Mouse (Mus musculus) liver, embryonic 13.5 days (tissue): ENCODE data around the gene Pecr. TPM values are rescaled to one million over a fixed set of nuclear protein-coding genes. Genes with fewer than 3 reads are reported as not detected.
"Not testable (repeated sequence)": the region's sequence is repeated elsewhere in the genome, so short reads cannot be mapped to it uniquely, and the experiment has no call there.

Source experiments
- ATAC-seq: fragments of 200-750 bp; cut with Nextera tagmentation; 2 replicates; pipeline ENCODE4 v1.8.0; 2017; ENCODE audit warnings: low read depth, mild to moderate bottlenecking, moderate number of reproducible peaks, moderate library complexity
- DNase-seq: peaks from one replicate; pipeline ENCODE4 v3.0.0; 2022
- H3K27ac ChIP-seq: fragments of 300-500 bp; sonication (generic); 2 replicates; pipeline ENCODE4 v1.5.1; 2015; ENCODE audit warnings: moderate library complexity, mild to moderate bottlenecking, inconsistent platforms
- H3K27me3 ChIP-seq: fragments of 300-500 bp; sonication (generic); 2 replicates; pipeline ENCODE4 v1.6.1; 2015; ENCODE audit warnings: mild to moderate bottlenecking, inconsistent platforms
- H3K36me3 ChIP-seq: fragments of 300-500 bp; sonication (generic); 2 replicates; pipeline ENCODE4 v1.6.1; 2015; ENCODE audit warnings: mild to moderate bottlenecking, inconsistent platforms
- H3K4me1 ChIP-seq: fragments of 300-500 bp; sonication (generic); replicated peaks from 2 replicates; pipeline ENCODE4 v1.6.1; 2015; ENCODE audit warnings: inconsistent platforms
- H3K4me2 ChIP-seq: fragments of 300-500 bp; sonication (generic); 2 replicates; pipeline ENCODE4 v1.6.1; 2015; ENCODE audit warnings: inconsistent platforms, mild to moderate bottlenecking, moderate library complexity
- H3K4me3 ChIP-seq: fragments of 300-500 bp; sonication (generic); replicated peaks from 2 replicates; pipeline ENCODE4 v1.5.1; 2015; ENCODE audit warnings: mild to moderate bottlenecking, inconsistent platforms
- H3K9ac ChIP-seq: fragments of 300-500 bp; sonication (generic); 2 replicates; pipeline ENCODE4 v1.6.1; 2015; ENCODE audit warnings: mild to moderate bottlenecking, inconsistent platforms
- H3K9me3 ChIP-seq: fragments of 300-500 bp; sonication (generic); replicated peaks from 2 replicates; pipeline ENCODE4 v1.6.1; 2016; ENCODE audit warnings: inconsistent platforms
- WGBS: fragments of 180-500 bp; shearing (Covaris S2); methylation state at CpG from one replicate; pipeline ENCODE4 v1.1.7; 2015; ENCODE audit not compliant: insufficient replicate concordance; 5-methylcytosine and 5-hydroxymethylcytosine counted together
- polyA plus RNA-seq: library from polyadenylated mRNA; unstranded; fragments of >200 nt; fragmentation: Nextera tagmentation; extraction: Ambion mirVana; gene quantifications from 2 replicates; pipeline ENCODE4 v1.2.1, GENCODE M21; 2015

Pecr gene
- polyA plus RNA-seq, 1 experiment from 2014 or later: 42.6 TPM

- H3K36me3 ChIP-seq: no peaks in the 10 kb centered on the region
- ATAC-seq: no peak
- WGBS: 78% methylated on average over 5 of the region's 5 CpGs
- H3K9me3 ChIP-seq: no peaks in the 10 kb centered on the region
- no peak overlapping the region for H3K9ac ChIP-seq
- no peak overlapping the region for H3K4me2 ChIP-seq
- H3K27me3 ChIP-seq: peaks cover 32% of the 10 kb centered on the region
- H3K4me3 ChIP-seq: no peak overlapping the region
- peaks cover 8% of the 10 kb centered on the region for H3K4me1 ChIP-seq
- DNase-seq: no peak
- no peak overlapping the region for H3K27ac ChIP-seq
Observed at GRCm38 (mm10) chr1:72227546-72227945, 56.6 kb downstream of the Pecr start.

- 35% methylated on average over 4 of the region's 4 CpGs for WGBS
- Histone ChIP-seq H3K27ac (no peak overlapping the region; the same call in 1 of the 2 replicates), H3K4me1 (peaks cover 8% of the 10 kb centered on the region), H3K4me2 (no peak overlapping the region), H3K27me3 (peaks cover 34% of the 10 kb centered on the region), H3K9ac (no peak overlapping the region), H3K9me3 (no peaks in the 10 kb centered on the region), H3K36me3 (no peaks in the 10 kb centered on the region), H3K4me3 (no peak overlapping the region)
- DNase-seq: no peak
- no peak for ATAC-seq
Observed at GRCm38 (mm10) chr1:72226887-72227481, 57.1 kb downstream of the Pecr start.

- no peaks in the 10 kb centered on the region for H3K36me3 ChIP-seq
- WGBS: 0% methylated on average over 10 of the region's 18 CpGs
- H3K4me2 ChIP-seq: peak overlapping the region; percentile 68; the same call in 1 of the 2 replicates
- no peaks in the 10 kb centered on the region for H3K9me3 ChIP-seq
- ATAC-seq (peak; percentile 91), DNase-seq (peak; percentile 73)
- no peak overlapping the region for H3K9ac ChIP-seq
- H3K27me3 ChIP-seq: peaks cover 39% of the 10 kb centered on the region
- no peak overlapping the region for H3K27ac ChIP-seq
- H3K4me3 ChIP-seq: no peak overlapping the region
- H3K4me1 ChIP-seq: peaks cover 8% of the 10 kb centered on the region
Observed at GRCm38 (mm10) chr1:72226172-72226886, 57.8 kb downstream of the Pecr start.

DNA sequence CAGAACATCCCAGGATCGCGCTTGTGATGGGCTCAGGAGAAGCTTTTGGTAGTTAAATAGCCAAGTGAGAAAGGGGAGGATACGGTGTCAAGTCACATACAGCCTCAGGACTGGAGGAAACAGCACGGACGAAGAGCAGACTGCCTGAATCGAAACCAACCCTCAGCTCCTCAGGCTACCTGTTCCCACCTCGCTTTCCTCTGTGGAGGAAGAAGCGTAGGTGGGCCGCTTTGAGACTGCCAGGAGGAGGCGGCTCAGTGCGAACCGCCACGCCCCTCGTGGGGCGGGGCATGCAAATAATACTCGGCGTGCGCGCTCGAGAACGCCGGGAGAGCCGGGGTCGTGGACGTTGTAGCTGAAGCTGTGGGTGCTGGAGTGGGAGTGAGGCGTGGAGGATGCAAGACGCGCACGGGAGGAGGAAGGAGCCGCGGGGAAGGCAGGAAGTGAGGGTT, 58.4 kb downstream of the Pecr start:
- Histone ChIP-seq H3K4me2 (peak overlapping the region; percentile 68), H3K4me3 (peak overlapping the region; percentile 55), H3K27me3 (peaks cover 42% of the 10 kb centered on the region), H3K9ac (peak overlapping the region; percentile 50)
- under 1% methylated on average over 25 of the region's 31 CpGs for whole genome bisulfite sequencing
- H3K9me3 ChIP-seq, H3K4me1 ChIP-seq, H3K36me3 ChIP-seq, H3K27ac ChIP-seq: not testable (repeated sequence)
- ATAC-seq (peak; percentile 71), DNase-seq (peak; percentile 73)

DNA sequence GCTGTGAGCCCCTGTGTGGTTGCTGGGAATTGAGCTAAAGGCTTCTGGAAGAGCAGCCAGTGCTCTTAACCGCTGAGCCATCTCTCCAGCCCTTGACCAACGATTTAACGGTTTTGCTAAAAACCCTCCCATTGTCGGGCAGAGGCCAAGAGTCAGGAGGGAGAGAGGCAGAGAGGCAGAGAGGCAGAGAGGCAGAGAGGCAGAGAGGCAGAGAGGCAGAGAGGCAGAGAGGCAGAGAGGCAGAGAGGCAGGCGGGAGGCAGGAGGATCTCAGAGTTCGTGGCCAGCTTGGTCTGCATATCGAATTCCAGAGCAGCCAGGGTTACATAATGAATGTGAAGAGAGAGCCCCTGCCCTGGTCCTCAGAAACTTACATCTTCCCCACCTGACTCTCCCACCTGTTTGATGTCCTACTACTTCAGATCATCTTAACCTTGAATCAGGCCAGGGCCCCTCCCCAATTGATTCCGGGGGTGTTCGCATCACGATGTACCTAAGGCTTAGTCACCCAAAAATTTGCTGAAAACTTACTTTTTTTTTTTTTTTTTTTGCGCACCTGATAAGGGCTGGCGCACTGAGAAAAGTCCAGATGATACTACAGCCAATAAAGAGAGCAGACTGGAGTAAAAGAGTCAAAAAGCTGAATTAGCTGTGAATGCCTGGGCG, 58.9 kb downstream of the Pecr start:
- 10% methylated on average over 13 of the region's 13 CpGs for WGBS

GRCm38 (mm10) chr1:72220008-72220407, 64.1 kb downstream of the Pecr start:
- Histone ChIP-seq H3K27ac (no peak overlapping the region), H3K4me3 (no peak overlapping the region), H3K9ac (no peak overlapping the region), H3K9me3 (no peaks in the 10 kb centered on the region), H3K4me1 (no peaks in the 10 kb centered on the region), H3K27me3 (peaks cover 40% of the 10 kb centered on the region), H3K4me2 (no peak overlapping the region), H3K36me3 (no peaks in the 10 kb centered on the region)
- DNase-seq: no peak
- WGBS: 25% methylated on average over 4 of the region's 4 CpGs
- no peak for ATAC-seq

More for the DNA sequence above, 58.9 kb downstream of the Pecr start:
- Histone ChIP-seq H3K36me3 (no peaks in the 10 kb centered on the region), H3K27ac (no peak overlapping the region), H3K9me3 (no peaks in the 10 kb centered on the region), H3K4me3 (peak overlapping the region; percentile 55), H3K4me1 (peaks cover 8% of the 10 kb centered on the region), H3K4me2 (peak overlapping the region; percentile 68), H3K9ac (peak overlapping the region; percentile 50), H3K27me3 (peaks cover 44% of the 10 kb centered on the region)
- no peak for DNase-seq
- ATAC-seq: no peak

- Histone ChIP-seq H3K36me3 (no peaks in the 10 kb centered on the region), H3K27me3 (peaks cover 35% of the 10 kb centered on the region), H3K27ac (no peak overlapping the region), H3K9ac (no peak overlapping the region), H3K4me1 (no peaks in the 10 kb centered on the region; the same call in 1 of the 2 replicates), H3K4me2 (no peak overlapping the region), H3K4me3 (no peak overlapping the region), H3K9me3 (no peaks in the 10 kb centered on the region)
- DNase-seq (no peak), ATAC-seq (peak; percentile 32; the same call in 1 of the 2 replicates)
- 52% methylated on average over 2 of the region's 2 CpGs for WGBS
Observed at GRCm38 (mm10) chr1:72219116-72219515, 65.0 kb downstream of the Pecr start.

DNA sequence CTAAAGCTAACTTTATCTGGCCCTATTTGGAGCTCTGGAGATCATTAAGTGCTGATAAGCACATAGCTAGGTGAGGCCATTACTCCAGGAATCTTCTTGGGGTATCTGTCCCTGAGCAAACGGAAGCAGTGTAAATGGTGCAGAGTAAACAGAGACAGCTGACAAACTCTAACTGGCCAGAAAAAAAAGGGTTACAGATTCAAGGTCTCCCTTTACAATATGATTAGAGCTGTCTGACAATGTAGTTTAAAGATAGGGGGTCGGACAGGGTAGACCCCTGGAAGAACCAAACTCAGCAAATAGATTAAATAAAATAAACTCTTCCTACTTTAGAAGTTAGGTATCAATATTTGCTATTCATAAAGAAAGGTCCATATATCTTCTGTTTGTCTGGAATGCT, 65.5 kb downstream of the Pecr start:
- ATAC-seq (no peak), DNase-seq (no peak)
- H3K4me3 ChIP-seq: no peak overlapping the region
- H3K9ac ChIP-seq: no peak overlapping the region
- H3K27me3 ChIP-seq: peaks cover 35% of the 10 kb centered on the region
- no peak overlapping the region for H3K27ac ChIP-seq
- no peaks in the 10 kb centered on the region for H3K9me3 ChIP-seq
- WGBS: 57% methylated on average over 2 of the region's 2 CpGs
- no peaks in the 10 kb centered on the region for H3K36me3 ChIP-seq
- H3K4me1 ChIP-seq: no peaks in the 10 kb centered on the region; the same call in 1 of the 2 replicates
- H3K4me2 ChIP-seq: no peak overlapping the region

GRCm38 (mm10) chr1:72216761-72217160, 67.4 kb downstream of the Pecr start:
- peaks cover 35% of the 10 kb centered on the region for H3K27me3 ChIP-seq
- WGBS: 61% methylated on average over 7 of the region's 7 CpGs
- no peak overlapping the region for H3K27ac ChIP-seq
- no peaks in the 10 kb centered on the region for H3K36me3 ChIP-seq
- DNase-seq (no peak), ATAC-seq (no peak)
- no peaks in the 10 kb centered on the region; the same call in none of the 2 replicates for H3K4me1 ChIP-seq
- H3K4me3 ChIP-seq: no peak overlapping the region
- H3K9ac ChIP-seq: no peak overlapping the region
- no peaks in the 10 kb centered on the region for H3K9me3 ChIP-seq
- H3K4me2 ChIP-seq: no peak overlapping the region

GRCm38 (mm10) chr1:72215174-72215573, 68.9 kb downstream of the Pecr start:
- H3K4me2 ChIP-seq: no peak overlapping the region
- H3K9ac ChIP-seq: no peak overlapping the region
- ATAC-seq (no peak), DNase-seq (no peak)
- no peaks in the 10 kb centered on the region for H3K9me3 ChIP-seq
- no peak overlapping the region for H3K27ac ChIP-seq
- H3K27me3 ChIP-seq: peaks cover 40% of the 10 kb centered on the region
- WGBS: 37% methylated on average over 4 of the region's 4 CpGs
- H3K4me1 ChIP-seq: peaks cover 3% of the 10 kb centered on the region
- no peaks in the 10 kb centered on the region for H3K36me3 ChIP-seq
- no peak overlapping the region for H3K4me3 ChIP-seq

- H3K9me3 ChIP-seq: no peaks in the 10 kb centered on the region
- no peak overlapping the region for H3K27ac ChIP-seq
- ATAC-seq (no peak), DNase-seq (no peak)
- WGBS: 26% methylated on average over 7 of the region's 7 CpGs
- H3K36me3 ChIP-seq: no peaks in the 10 kb centered on the region
- no peak overlapping the region for H3K9ac ChIP-seq
- peaks cover 40% of the 10 kb centered on the region for H3K27me3 ChIP-seq
- no peak overlapping the region for H3K4me2 ChIP-seq
- peaks cover 3% of the 10 kb centered on the region for H3K4me1 ChIP-seq
- H3K4me3 ChIP-seq: no peak overlapping the region
Observed at GRCm38 (mm10) chr1:72214470-72214961, 69.6 kb downstream of the Pecr start.
